16 mouse cellular contexts compared by ENCODE assay signal in the genomic region with DNA sequence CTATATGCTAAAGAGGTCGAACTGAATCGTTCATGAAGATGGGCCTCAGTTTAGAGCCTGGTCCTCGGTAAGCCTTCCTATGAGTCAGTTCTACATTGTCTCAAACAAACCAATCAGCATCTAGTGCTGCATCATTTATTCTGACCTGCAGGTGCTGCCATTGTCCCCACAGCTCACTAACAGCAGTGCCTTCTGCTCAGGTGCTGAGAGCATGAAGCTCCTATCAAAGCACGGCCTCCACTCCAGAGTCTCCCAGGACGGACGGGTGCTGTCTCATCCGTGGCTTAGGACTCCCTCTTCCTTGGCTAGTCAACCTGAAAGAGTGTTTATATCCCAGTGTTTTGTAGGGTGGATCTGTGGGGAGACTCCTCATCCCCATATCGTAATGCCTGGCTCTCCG. TPM values are rescaled to one million over a fixed set of nuclear protein-coding genes. Genes with fewer than 3 reads are reported as not detected.
DNase-seq lines count a peak whose midpoint lies in the region; ATAC-seq lines count a peak whose summit lies in the region.
"Had no signal": no experiment of that assay in that cellular context is flagged by ENCODE, and none has a peak within 500 bp of the region (broad histone marks: within the 10 kb centered on the region; RNA-seq: fewer than 3 reads in every experiment).

No protein-coding gene starts in this region.

- H3K4me2 ChIP-seq in midbrain, embryonic 13.5 days (replicated peaks) = no peak overlapping the region
- 0 out of 2 replicates have a peak overlapping the region, but pooled peaks have one; percentile 6 for H3K4me2 ChIP-seq in hindbrain, embryonic 15.5 days
- H3K4me2 ChIP-seq in neural tube, embryonic 15.5 days = no peak overlapping the region
- H3K4me2 ChIP-seq: embryonic facial prominence, embryonic 12.5 days; intestine, embryonic 15.5 days; limb, embryonic 13.5 days; liver, embryonic 15.5 days had no signal

- H3K4me1 ChIP-seq in midbrain, embryonic 13.5 days (replicated peaks) = peaks cover 18% of the 10 kb centered on the region
- no peaks in the 10 kb centered on the region for H3K4me1 ChIP-seq in midbrain, embryonic 10.5 days
- peaks cover 19% of the 10 kb centered on the region for H3K4me1 ChIP-seq in hindbrain, embryonic 15.5 days (replicated peaks)
- peaks cover 23% of the 10 kb centered on the region for H3K4me1 ChIP-seq in neural tube, embryonic 15.5 days
- H3K4me1 ChIP-seq in embryonic facial prominence, embryonic 10.5 days = no peaks in the 10 kb centered on the region
- H3K4me1 ChIP-seq: embryonic facial prominence, embryonic 12.5 days; intestine, embryonic 15.5 days; limb, embryonic 13.5 days; liver, embryonic 15.5 days had no signal

- intact Hi-C loops in heart, postnatal 14 days (cut with DNase I) = no loop called here

- H3K27me3 ChIP-seq in midbrain, embryonic 13.5 days = no peaks in the 10 kb centered on the region
- no peaks in the 10 kb centered on the region for H3K27me3 ChIP-seq in midbrain, embryonic 10.5 days (ENCODE audit: low read depth, poor library complexity, severe bottlenecking)
- H3K27me3 ChIP-seq in hindbrain, embryonic 15.5 days = no peaks in the 10 kb centered on the region
- H3K27me3 ChIP-seq in neural tube, embryonic 15.5 days (replicated peaks) = no peaks in the 10 kb centered on the region
- no peaks in the 10 kb centered on the region for H3K27me3 ChIP-seq in embryonic facial prominence, embryonic 10.5 days (replicated peaks; ENCODE audit: low read depth, poor library complexity, severe bottlenecking)
- H3K27me3 ChIP-seq: embryonic facial prominence, embryonic 12.5 days; intestine, embryonic 15.5 days; limb, embryonic 13.5 days; liver, embryonic 15.5 days had no signal

- no peak overlapping the region for H3K9ac ChIP-seq in midbrain, embryonic 13.5 days (replicated peaks)
- no peak overlapping the region for H3K9ac ChIP-seq in hindbrain, embryonic 15.5 days
- no peak overlapping the region for H3K9ac ChIP-seq in neural tube, embryonic 15.5 days (replicated peaks)
- H3K9ac ChIP-seq: embryonic facial prominence, embryonic 12.5 days; intestine, embryonic 15.5 days; limb, embryonic 13.5 days; liver, embryonic 15.5 days had no signal

- no peaks in the 10 kb centered on the region for H3K36me3 ChIP-seq in midbrain, embryonic 13.5 days
- H3K36me3 ChIP-seq in midbrain, embryonic 10.5 days = no peaks in the 10 kb centered on the region
- no peaks in the 10 kb centered on the region for H3K36me3 ChIP-seq in hindbrain, embryonic 15.5 days
- H3K36me3 ChIP-seq in neural tube, embryonic 15.5 days = no peaks in the 10 kb centered on the region
- H3K36me3 ChIP-seq in embryonic facial prominence, embryonic 10.5 days (replicated peaks) = no peaks in the 10 kb centered on the region
- H3K36me3 ChIP-seq: embryonic facial prominence, embryonic 12.5 days; intestine, embryonic 15.5 days; limb, embryonic 13.5 days; liver, embryonic 15.5 days had no signal

- H3K27ac ChIP-seq in midbrain, embryonic 13.5 days = peak overlapping the region; percentile 87
- H3K27ac ChIP-seq in midbrain, embryonic 10.5 days (replicated peaks) = no peak overlapping the region
- peak overlapping the region; percentile 85 for H3K27ac ChIP-seq in hindbrain, embryonic 15.5 days (replicated peaks)
- H3K27ac ChIP-seq in neural tube, embryonic 15.5 days (replicated peaks) = peak overlapping the region; percentile 77
- no peak overlapping the region for H3K27ac ChIP-seq in embryonic facial prominence, embryonic 10.5 days (replicated peaks)
- H3K27ac ChIP-seq: embryonic facial prominence, embryonic 12.5 days; intestine, embryonic 15.5 days; limb, embryonic 13.5 days; liver, embryonic 15.5 days had no signal

- ATAC-seq in midbrain, embryonic 13.5 days = peak; percentile 55
- peak; percentile 40; the same call in 1 of the 2 replicates for ATAC-seq in hindbrain, embryonic 15.5 days (ENCODE audit: low FRiP score, low read depth)
- 0 out of 2 replicates have a peak, but pooled peaks have one; percentile 52 for ATAC-seq in neural tube, embryonic 15.5 days (ENCODE audit: low FRiP score)
- ATAC-seq: intestine, embryonic 15.5 days had no signal

- H3K9me3 ChIP-seq in midbrain, embryonic 13.5 days = no peaks in the 10 kb centered on the region
- no peaks in the 10 kb centered on the region for H3K9me3 ChIP-seq in midbrain, embryonic 10.5 days (replicated peaks)
- H3K9me3 ChIP-seq in hindbrain, embryonic 15.5 days = no peaks in the 10 kb centered on the region
- H3K9me3 ChIP-seq in neural tube, embryonic 15.5 days (replicated peaks) = no peaks in the 10 kb centered on the region
- H3K9me3 ChIP-seq in embryonic facial prominence, embryonic 10.5 days = no peaks in the 10 kb centered on the region
- H3K9me3 ChIP-seq: embryonic facial prominence, embryonic 12.5 days; intestine, embryonic 15.5 days; limb, embryonic 13.5 days; liver, embryonic 15.5 days had no signal

- 77% methylated on average over 9 of the region's 9 CpGs for WGBS in midbrain, embryonic 13.5 days
- 85% methylated on average over 9 of the region's 9 CpGs for WGBS in midbrain, embryonic 10.5 days
- 67% methylated on average over 9 of the region's 9 CpGs for WGBS in hindbrain, embryonic 15.5 days
- 67% methylated on average over 9 of the region's 9 CpGs for WGBS in neural tube, embryonic 15.5 days
- 88% methylated on average over 9 of the region's 9 CpGs for WGBS in embryonic facial prominence, embryonic 10.5 days

- peak; percentile 74 for DNase-seq in heart, adult 11 months
- no peak for DNase-seq in heart, postnatal 14 days
- no peak for DNase-seq in midbrain, embryonic 10.5 days (ENCODE audit: low spot score)
- DNase-seq in adrenal gland, postnatal 4 days (ENCODE audit: low spot score in 2 of 2) = no peak
- no peak for DNase-seq in embryonic facial prominence, embryonic 10.5 days (ENCODE audit: low spot score)
- DNase-seq: cerebellum, adult 9-11 months; gastrocnemius, postnatal 10 days; right cerebral cortex, postnatal 14 days; thymus, postnatal 25 days had no signal

- H3K4me3 ChIP-seq in midbrain, embryonic 13.5 days (replicated peaks) = no peak overlapping the region
- no peak overlapping the region for H3K4me3 ChIP-seq in midbrain, embryonic 10.5 days
- no peak overlapping the region for H3K4me3 ChIP-seq in hindbrain, embryonic 15.5 days
- no peak overlapping the region for H3K4me3 ChIP-seq in neural tube, embryonic 15.5 days (replicated peaks)
- H3K4me3 ChIP-seq in embryonic facial prominence, embryonic 10.5 days = no peak overlapping the region
- H3K4me3 ChIP-seq: embryonic facial prominence, embryonic 12.5 days; intestine, embryonic 15.5 days; limb, embryonic 13.5 days; liver, embryonic 15.5 days had no signal

RNA-seq across cellular contexts. Expression of gene Tmem144, which starts 14.0 kb away (rescaled TPM):
- 1 to 10 TPM; 6.3 to 7.9 TPM for total RNA-seq in heart, postnatal 14 days (2021)
- polyA plus RNA-seq in midbrain, embryonic 13.5 days (2015; fragmentation: Nextera tagmentation; extraction: Ambion mirVana) = 1.3 TPM in 2 replicates
- polyA plus RNA-seq in midbrain, embryonic 10.5 days (2016; fragmentation: Nextera tagmentation; extraction: Ambion mirVana) = 2.6 and 2.7 TPM in 2 replicates
- polyA plus RNA-seq in hindbrain, embryonic 15.5 days (2015; fragmentation: Nextera tagmentation; extraction: Ambion mirVana) = 1.2 and 1.5 TPM in 2 replicates
- 1.5 and 1.7 TPM in 2 replicates for polyA plus RNA-seq in neural tube, embryonic 15.5 days (2015; fragmentation: Nextera tagmentation; extraction: Ambion mirVana)
- 10 to 100 TPM; 11.3 to 13.4 TPM for total RNA-seq in adrenal gland, postnatal 4 days (2021)
- 3.7 and 3.9 TPM in 2 replicates for polyA plus RNA-seq in embryonic facial prominence, embryonic 10.5 days (2016; fragmentation: Nextera tagmentation; extraction: Ambion mirVana)

RNA-seq across cellular contexts. Expression of gene Fam198b, which starts 17.8 kb away (rescaled TPM):
- 10 to 100 TPM; 28.8 to 42.7 TPM for total RNA-seq in heart, postnatal 14 days (2021)
- polyA plus RNA-seq in midbrain, embryonic 13.5 days (2015; fragmentation: Nextera tagmentation; extraction: Ambion mirVana) = 0.89 and 1.9 TPM in 2 replicates
- polyA plus RNA-seq in midbrain, embryonic 10.5 days (2016; fragmentation: Nextera tagmentation; extraction: Ambion mirVana) = 2.0 and 2.7 TPM in 2 replicates
- polyA plus RNA-seq in hindbrain, embryonic 15.5 days (2015; fragmentation: Nextera tagmentation; extraction: Ambion mirVana) = 2.6 and 3.3 TPM in 2 replicates
- polyA plus RNA-seq in neural tube, embryonic 15.5 days (2015; fragmentation: Nextera tagmentation; extraction: Ambion mirVana) = 5.2 and 8.9 TPM in 2 replicates
- total RNA-seq in adrenal gland, postnatal 4 days (2021) = 10 to 100 TPM; 24.8 TPM
- polyA plus RNA-seq in embryonic facial prominence, embryonic 10.5 days (2016; fragmentation: Nextera tagmentation; extraction: Ambion mirVana) = 2.0 and 2.5 TPM in 2 replicates

Comparison
In these comparisons a context has a peak if more than half of its experiments do, and no peak if none do; other contexts are left out.
1. H3K27ac ChIP-seq: peak in midbrain, embryonic 13.5 days (single experiment), hindbrain, embryonic 15.5 days (single experiment) and neural tube, embryonic 15.5 days (single experiment); none in midbrain, embryonic 10.5 days (single experiment) and embryonic facial prominence, embryonic 10.5 days (single experiment).
2. Peak in every context shown above with its lines, with median percentiles within 50 percentile points of each other: ATAC-seq.